Mouse (Mus musculus) liver, adult 2 months (tissue): ENCODE data around the gene Unk.

Experiments used
- CTCF ChIP-seq: fragments of 200-500 bp; IDR thresholded peaks from 2 replicates; pipeline ENCODE4 v1.5.1; 2011; ENCODE audit warnings: low read depth, low read length, control low read depth
- POLR2A ChIP-seq: fragments of 200-500 bp; IDR thresholded peaks from 2 replicates; pipeline ENCODE4 v1.6.1; 2011; ENCODE audit warnings: low read length, control low read depth; ENCODE audit not compliant: insufficient read depth; ENCODE audit errors: extremely low read depth

- TF ChIP-seq CTCF (no peak), POLR2A (no peak)
Measured at GRCm38 (mm10) chr11:115992098-115992497, 38.0 kb upstream of the Unk start.
